Mouse (Mus musculus): ENCODE data around the gene Cfap43. TPM values are rescaled to one million over a fixed set of nuclear protein-coding genes. Genes with fewer than 3 reads are reported as not detected.
"Not testable (repeated sequence)": the region's sequence is repeated elsewhere in the genome, so short reads cannot be mapped to it uniquely, and the experiment has no call there.

Gene Cfap43
- polyA plus RNA-seq, 1 experiment from 2014 or later = 0.09 TPM

DNA sequence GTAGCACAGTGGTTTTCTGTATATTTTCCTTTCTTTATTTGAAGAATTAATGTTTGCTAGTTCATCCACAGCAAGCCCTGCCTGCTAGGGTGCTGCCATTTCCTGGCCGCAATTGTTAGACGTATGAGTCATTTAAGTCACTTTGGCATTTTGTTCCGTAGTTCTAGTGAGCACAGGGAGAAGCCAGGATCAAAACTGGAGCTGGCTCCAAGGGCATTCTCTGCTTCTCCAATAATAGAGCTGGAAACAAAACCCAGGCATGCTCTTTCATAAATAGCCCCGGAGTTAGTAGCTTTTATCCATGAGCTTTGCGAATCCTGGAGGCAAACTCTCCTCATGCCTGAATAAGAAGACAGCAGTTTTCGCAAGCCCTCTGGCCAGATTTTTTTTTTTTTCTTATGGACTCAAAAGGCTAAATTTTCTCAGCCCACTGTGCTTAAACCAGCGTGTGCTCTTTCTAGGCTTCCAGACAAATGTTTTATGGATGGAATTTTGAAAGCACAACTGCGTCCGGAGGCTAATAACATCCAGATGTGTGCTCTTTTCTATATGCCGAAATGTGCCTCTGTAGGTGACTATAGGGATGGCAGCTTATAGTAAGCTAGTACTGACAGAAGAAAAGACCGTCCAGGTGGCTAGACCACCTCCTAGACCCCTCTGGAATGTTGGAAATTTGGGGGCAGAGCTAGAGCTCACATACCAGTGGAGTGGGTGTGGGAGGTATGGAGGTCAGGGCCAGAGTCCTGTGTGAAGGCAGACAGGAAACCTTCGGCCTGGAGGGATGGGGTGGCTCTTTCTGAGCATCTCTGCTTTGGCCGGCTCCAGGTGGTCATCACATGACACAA, 64.9 kb downstream of the Cfap43 start:
- WGBS = 14% methylated on average over 13 of the region's 13 CpGs
- H3K4me3 ChIP-seq = peak overlapping the region; percentile 79
- DNase-seq (ENCODE audit: low spot score) = peak; percentile 42
- no peaks in the 10 kb centered on the region for H3K9me3 ChIP-seq (replicated peaks)
- H3K4me1 ChIP-seq = peaks cover 29% of the 10 kb centered on the region
- H3K36me3 ChIP-seq = peaks cover 18% of the 10 kb centered on the region
- peak overlapping the region; percentile 92 for H3K27ac ChIP-seq
- no peaks in the 10 kb centered on the region for H3K27me3 ChIP-seq (ENCODE audit: low read depth, poor library complexity, severe bottlenecking)

DNA sequence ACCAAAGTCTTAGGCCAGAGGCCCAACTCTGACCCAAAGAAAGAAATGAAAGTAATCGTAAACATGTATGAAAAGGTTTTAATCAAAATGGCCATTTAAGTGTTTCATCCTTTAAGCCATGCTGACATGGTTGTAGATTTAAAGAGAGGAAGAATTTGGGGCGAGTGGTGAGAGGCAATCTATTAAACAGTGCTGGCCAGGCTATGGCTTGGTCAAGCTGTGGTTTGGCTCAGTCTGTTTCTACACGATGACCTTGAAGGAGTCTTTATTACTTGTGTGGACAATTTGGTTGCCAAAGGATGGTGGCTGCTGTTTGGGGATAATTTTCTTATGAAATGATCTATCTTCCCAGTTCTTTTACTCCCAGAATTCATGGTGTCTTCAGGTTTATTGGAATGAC, 66.0 kb downstream of the Cfap43 start:
- Histone ChIP-seq H3K36me3 (peaks cover 7% of the 10 kb centered on the region), H3K4me1 (peaks cover 29% of the 10 kb centered on the region), H3K4me3 (no peak overlapping the region), H3K27ac (peak overlapping the region; percentile 15; the same call in 1 of the 2 replicates), H3K9me3 (replicated peaks) (no peaks in the 10 kb centered on the region), H3K27me3 (ENCODE audit: low read depth, poor library complexity, severe bottlenecking) (no peaks in the 10 kb centered on the region)
- WGBS = 86% methylated on average over 3 of the region's 3 CpGs
- no peak for DNase-seq (ENCODE audit: low spot score)

DNA sequence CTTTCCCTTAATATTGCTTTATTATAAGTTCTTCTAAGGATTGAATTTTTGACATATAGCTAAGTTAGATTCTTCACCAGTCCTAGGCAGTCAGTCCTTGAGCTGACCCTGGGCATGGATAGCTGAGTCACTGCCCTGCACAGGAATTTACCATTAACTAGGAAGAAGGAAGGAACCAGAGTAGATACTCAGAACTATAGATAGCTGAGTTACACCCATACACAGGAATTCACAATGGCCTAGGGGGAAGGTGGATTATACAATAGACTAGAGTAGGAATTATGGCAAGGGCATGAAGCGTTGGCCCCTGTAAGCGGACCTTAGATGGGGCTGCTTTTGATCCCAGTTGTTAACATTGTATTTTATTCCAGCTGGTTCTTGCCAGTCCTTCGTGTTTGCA, 67.0 kb downstream of the Cfap43 start:
- 90% methylated on average over 3 of the region's 3 CpGs for WGBS
- H3K9me3 ChIP-seq (replicated peaks); H3K36me3 ChIP-seq; H3K27ac ChIP-seq; H3K27me3 ChIP-seq (ENCODE audit: low read depth, poor library complexity, severe bottlenecking); H3K4me3 ChIP-seq; DNase-seq (ENCODE audit: low spot score): not testable (repeated sequence)
- peaks cover 29% of the 10 kb centered on the region for H3K4me1 ChIP-seq

DNA sequence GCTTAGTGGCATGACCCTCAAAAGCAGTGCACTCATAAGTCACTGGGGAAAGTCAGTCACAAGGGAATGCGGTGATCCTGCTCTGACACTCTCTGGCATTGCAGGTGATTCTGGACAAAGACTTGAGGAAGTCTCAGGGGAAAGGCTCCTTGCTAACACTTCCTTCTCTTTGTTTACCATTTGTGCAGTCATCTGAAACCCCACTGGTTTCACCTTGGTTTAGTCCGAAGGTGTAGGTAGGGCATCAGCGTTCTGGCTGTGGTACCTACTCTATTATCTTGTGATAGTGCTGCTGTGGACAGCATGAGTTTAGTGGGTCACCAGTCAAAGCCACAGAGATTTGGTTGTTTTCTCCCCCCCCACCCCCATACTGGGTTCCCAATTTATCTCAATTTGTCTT, 69.4 kb downstream of the Cfap43 start:
- Histone ChIP-seq H3K9me3 (replicated peaks) (no peaks in the 10 kb centered on the region), H3K27me3 (ENCODE audit: low read depth, poor library complexity, severe bottlenecking) (no peaks in the 10 kb centered on the region)

DNA sequence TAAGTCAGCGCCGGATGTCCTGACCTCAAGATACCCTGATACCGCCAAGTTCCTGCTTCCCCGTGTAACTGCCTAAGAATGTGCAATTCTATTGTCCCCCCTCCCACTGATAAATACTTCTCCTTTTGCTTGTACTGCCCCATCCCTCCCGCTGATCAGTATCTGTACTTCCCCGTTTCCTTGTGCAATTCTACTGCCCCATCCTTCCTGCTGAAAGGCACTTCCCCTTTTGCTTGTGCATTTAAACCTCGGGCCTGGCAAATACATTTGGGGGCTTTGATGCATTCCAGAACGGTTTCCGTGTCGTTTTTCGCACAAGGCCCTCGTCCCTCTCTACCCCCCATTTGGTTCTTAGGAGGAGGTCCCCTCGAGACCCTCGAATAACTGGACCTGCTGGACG, 77.9 kb downstream of the Cfap43 start:
- not testable (repeated sequence) for H3K4me3 ChIP-seq; H3K27me3 ChIP-seq (ENCODE audit: low read depth, poor library complexity, severe bottlenecking); DNase-seq (ENCODE audit: low spot score); H3K36me3 ChIP-seq; H3K9me3 ChIP-seq (replicated peaks); H3K27ac ChIP-seq; H3K4me1 ChIP-seq
- WGBS = 85% methylated on average over 15 of the region's 15 CpGs

More for the DNA sequence above, 69.4 kb downstream of the Cfap43 start:
- no peak for DNase-seq (ENCODE audit: low spot score)
- 94% methylated on average over 3 of the region's 3 CpGs for WGBS
- H3K36me3 ChIP-seq = no peaks in the 10 kb centered on the region
- H3K4me3 ChIP-seq = no peak overlapping the region
- H3K27ac ChIP-seq = no peak overlapping the region
- H3K4me1 ChIP-seq = peaks cover 14% of the 10 kb centered on the region

DNA sequence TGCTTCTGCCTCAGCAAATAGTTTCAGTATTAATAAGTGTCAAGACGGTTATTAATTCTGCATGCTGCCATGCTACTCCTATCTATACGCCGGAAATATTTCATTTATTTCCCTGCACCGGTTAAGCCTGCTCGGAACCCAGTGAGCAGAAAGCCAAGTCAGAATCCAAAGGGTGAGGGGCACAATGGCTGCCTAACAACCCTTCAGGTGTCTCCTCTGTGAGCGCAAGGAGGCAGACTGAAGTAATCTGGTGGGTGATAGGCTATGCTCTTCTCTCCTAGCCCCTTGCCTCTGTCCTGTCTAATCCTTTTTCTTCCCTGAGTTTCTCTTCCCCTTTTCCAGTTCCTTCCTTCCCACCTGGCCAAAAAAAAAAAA, 81.6 kb downstream of the Cfap43 start:
- H3K27me3 ChIP-seq (ENCODE audit: low read depth, poor library complexity, severe bottlenecking) = peaks cover 17% of the 10 kb centered on the region
- H3K4me3 ChIP-seq = peak overlapping the region; percentile 65
- H3K36me3 ChIP-seq = no peaks in the 10 kb centered on the region
- no peaks in the 10 kb centered on the region for H3K9me3 ChIP-seq (replicated peaks)
- H3K4me1 ChIP-seq = peaks cover 7% of the 10 kb centered on the region
- DNase-seq (ENCODE audit: low spot score) = no peak
- H3K27ac ChIP-seq = peak overlapping the region; percentile 63; the same call in 1 of the 2 replicates
- WGBS = 1% methylated on average over 6 of the region's 6 CpGs

DNA sequence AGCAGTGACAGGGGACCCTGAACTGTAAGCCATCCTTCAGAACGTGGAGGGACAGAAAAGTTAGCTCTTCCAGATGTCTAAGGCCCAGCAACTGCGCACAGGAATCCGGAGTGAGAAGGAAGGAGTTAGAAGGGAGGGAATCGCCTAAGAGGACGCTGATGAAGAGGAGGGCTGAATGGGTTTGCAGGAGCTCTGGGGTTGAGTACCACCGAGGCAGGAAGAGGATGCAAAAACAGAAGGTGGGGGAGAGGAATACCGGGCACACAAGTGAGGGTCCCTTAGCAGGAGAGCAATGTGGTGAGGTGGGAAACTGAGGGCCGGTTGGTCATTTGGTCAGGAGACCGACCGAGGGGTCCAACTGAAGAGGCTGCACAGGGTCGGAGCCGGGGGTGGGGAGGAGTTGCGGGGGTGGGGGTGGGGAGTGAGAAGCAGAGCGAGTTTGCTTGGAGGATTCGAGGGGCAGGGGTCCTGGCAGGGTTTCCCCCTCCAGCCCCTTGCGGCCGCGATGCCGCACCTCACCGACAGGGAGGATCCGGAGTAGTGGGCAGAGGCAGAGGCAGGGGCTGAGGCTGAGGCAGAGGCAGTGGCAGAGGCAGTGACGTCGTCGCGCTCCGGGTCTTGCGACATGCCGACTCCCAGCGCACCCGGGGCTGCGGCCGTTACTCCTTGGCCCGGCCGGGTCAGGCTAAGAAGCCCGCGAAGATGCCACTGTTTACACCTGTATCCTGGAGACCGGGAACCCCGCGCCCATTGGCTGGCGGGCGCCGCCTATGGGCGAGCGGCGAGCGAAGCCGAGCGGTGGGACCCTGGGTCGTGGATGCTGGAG, 82.2 kb downstream of the Cfap43 start:
- H3K27me3 ChIP-seq (ENCODE audit: low read depth, poor library complexity, severe bottlenecking) = peaks cover 17% of the 10 kb centered on the region
- H3K36me3 ChIP-seq = no peaks in the 10 kb centered on the region
- peak overlapping the region; percentile 63 for H3K27ac ChIP-seq
- 3% methylated on average over 49 of the region's 49 CpGs for WGBS
- H3K4me1 ChIP-seq = peaks cover 7% of the 10 kb centered on the region
- H3K9me3 ChIP-seq (replicated peaks) = no peaks in the 10 kb centered on the region
- H3K4me3 ChIP-seq = peak overlapping the region; percentile 65
- DNase-seq (ENCODE audit: low spot score) = peak; percentile 92

DNA sequence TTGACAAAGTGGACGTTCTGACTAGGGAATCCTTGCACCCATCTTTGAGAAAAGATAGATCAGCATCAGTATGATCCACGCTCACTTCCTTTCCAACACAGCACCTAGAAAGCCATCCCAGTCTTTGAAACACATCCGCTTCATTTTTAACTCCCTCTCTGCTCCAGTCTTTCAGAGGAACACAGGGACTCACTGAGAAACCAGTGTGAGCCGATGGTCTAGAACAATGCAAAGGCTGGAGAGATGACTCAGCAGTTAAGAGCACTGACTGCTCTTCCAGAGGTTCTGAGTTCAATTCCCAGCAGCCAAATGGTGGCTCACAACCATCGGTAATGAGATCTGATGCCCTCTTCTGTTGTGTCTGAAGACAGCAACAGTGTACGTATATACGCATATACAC, 83.3 kb downstream of the Cfap43 start:
- Histone ChIP-seq H3K27me3 (ENCODE audit: low read depth, poor library complexity, severe bottlenecking) (peaks cover 17% of the 10 kb centered on the region), H3K27ac (no peak overlapping the region), H3K4me1 (peaks cover 7% of the 10 kb centered on the region), H3K9me3 (replicated peaks) (no peaks in the 10 kb centered on the region), H3K36me3 (no peaks in the 10 kb centered on the region), H3K4me3 (no peak overlapping the region)
- 89% methylated on average over 7 of the region's 7 CpGs for WGBS
- no peak for DNase-seq (ENCODE audit: low spot score)

DNA sequence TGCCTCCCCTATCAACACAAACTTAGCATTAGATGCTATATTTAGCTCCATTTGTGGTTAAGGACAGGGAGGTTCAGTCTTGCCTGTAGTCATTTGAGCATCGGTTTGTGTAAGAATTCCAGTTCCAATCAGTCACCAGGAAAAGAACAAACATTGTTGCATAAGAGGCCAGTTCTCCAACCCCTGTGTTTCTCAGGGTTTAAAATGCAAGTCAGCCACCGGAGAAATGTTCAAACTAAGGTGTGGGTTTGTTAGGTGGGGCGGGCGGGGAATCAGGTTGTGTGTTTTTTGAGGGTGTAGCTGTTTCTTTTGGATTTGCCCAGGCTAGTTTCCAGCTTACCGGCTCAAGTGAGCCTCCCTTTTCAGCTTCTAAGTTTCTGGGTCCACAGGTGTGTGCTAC, 84.5 kb downstream of the Cfap43 start:
- no peak for DNase-seq (ENCODE audit: low spot score)
- Histone ChIP-seq H3K4me3 (no peak overlapping the region), H3K4me1 (peaks cover 7% of the 10 kb centered on the region), H3K27me3 (ENCODE audit: low read depth, poor library complexity, severe bottlenecking) (peaks cover 17% of the 10 kb centered on the region), H3K36me3 (no peaks in the 10 kb centered on the region), H3K27ac (no peak overlapping the region), H3K9me3 (replicated peaks) (no peaks in the 10 kb centered on the region)
- WGBS = 91% methylated on average over 5 of the region's 5 CpGs

DNA sequence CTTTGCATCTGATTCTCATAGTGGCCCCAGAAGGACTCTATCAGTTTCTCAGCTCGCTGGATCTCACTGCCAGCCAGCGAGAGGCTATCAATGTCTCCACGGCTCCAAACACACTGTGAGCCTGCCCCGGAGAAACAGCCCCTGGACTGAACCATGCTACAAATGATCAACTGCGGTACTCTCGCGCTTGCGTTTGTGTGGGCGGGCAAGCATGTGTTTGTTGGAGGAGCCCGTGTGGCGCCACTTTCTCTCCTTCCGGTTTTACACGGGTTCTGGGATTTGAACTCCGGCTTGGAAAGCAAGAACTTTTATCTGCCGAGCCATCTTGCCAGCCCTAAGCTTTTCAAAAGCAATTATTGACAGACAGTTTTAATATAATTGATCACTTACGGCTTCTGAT, 86.8 kb downstream of the Cfap43 start:
- H3K36me3 ChIP-seq = no peaks in the 10 kb centered on the region
- H3K4me1 ChIP-seq = peaks cover 7% of the 10 kb centered on the region
- peaks cover 17% of the 10 kb centered on the region for H3K27me3 ChIP-seq (ENCODE audit: low read depth, poor library complexity, severe bottlenecking)
- no peak for DNase-seq (ENCODE audit: low spot score)
- no peaks in the 10 kb centered on the region for H3K9me3 ChIP-seq (replicated peaks)
- WGBS = 88% methylated on average over 16 of the region's 16 CpGs
- no peak overlapping the region for H3K27ac ChIP-seq
- H3K4me3 ChIP-seq = no peak overlapping the region

DNA sequence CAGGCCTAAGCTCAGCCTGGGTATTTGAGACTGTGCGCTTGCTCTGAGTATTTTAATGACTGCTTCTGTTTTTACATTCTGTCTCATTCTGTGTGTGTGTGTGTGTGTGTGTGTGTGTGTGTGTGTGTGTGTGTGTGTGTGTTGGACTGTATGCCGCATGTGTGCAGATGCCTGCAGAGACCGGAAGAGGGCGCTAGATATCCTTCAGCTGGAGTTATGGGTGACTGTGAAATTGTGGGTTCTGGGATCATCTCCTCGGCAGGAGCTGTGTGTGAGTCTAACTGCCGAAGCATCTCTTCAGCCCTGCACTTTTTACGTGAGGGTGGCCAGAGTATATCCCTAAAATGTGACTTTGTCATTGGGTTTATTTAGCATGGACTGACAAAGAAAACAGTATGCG, 88.0 kb downstream of the Cfap43 start:
- Histone ChIP-seq H3K36me3 (no peaks in the 10 kb centered on the region), H3K9me3 (replicated peaks) (no peaks in the 10 kb centered on the region), H3K27me3 (ENCODE audit: low read depth, poor library complexity, severe bottlenecking) (peaks cover 6% of the 10 kb centered on the region), H3K4me1 (no peaks in the 10 kb centered on the region), H3K27ac (no peak overlapping the region), H3K4me3 (no peak overlapping the region)
- 93% methylated on average over 8 of the region's 8 CpGs for WGBS
- DNase-seq (ENCODE audit: low spot score) = no peak

DNA sequence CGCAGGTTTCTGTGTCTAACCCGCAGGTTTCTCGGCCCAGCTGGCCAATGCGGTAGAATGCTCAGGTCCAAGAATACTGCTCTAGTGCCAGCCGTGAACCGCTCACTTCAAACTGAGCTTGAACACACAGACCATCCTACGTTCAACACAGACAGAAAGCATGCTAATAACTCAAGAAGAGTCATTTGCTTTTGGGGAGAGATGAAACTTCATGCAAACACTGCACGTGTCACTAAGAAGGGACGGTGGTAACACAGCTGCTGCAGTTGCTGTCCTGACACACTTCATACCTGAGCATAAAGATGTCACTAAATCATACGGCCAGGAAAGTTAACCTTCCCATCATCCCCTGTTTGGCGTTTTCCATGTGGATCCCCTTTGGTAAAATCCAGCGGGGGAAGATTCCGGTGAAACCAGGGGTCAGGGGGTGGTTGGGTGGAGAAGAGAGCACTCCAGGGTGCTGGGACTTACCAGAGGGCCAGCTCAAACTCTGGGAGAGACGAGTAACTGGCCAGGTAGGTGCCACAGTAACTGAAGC, 89.1 kb downstream of the Cfap43 start:
- Histone ChIP-seq H3K36me3 (no peaks in the 10 kb centered on the region), H3K27ac (no peak overlapping the region), H3K9me3 (replicated peaks) (no peaks in the 10 kb centered on the region), H3K27me3 (ENCODE audit: low read depth, poor library complexity, severe bottlenecking) (no peaks in the 10 kb centered on the region), H3K4me1 (no peaks in the 10 kb centered on the region), H3K4me3 (no peak overlapping the region)
- WGBS = 86% methylated on average over 14 of the region's 14 CpGs
- no peak for DNase-seq (ENCODE audit: low spot score)

DNA sequence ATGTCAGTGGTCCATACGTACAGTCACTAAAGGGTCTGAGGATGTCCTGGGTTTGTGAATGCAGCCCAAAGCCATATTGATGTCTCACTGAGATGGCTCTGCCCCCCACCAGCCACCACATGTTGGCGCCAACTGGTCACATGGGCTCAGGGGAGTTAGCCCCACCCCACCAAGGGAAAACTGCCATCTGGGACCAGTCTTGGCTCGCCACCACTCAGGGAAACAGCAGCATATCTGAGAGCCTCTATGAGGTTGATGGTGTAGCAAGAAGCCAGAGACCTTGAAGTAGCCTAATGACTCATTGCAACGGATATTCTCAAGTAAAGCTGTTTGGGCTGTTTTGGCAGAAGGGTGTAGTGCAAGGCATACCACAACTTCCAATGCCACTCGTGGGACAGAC, 95.1 kb downstream of the Cfap43 start:
- Histone ChIP-seq H3K4me3 (no peak overlapping the region), H3K4me1 (peaks cover 29% of the 10 kb centered on the region), H3K27me3 (ENCODE audit: low read depth, poor library complexity, severe bottlenecking) (peaks cover 20% of the 10 kb centered on the region), H3K27ac (no peak overlapping the region), H3K36me3 (no peaks in the 10 kb centered on the region), H3K9me3 (replicated peaks) (no peaks in the 10 kb centered on the region)
- 85% methylated on average over 5 of the region's 5 CpGs for WGBS
- peak; percentile 20 for DNase-seq (ENCODE audit: low spot score)
